Mouse (Mus musculus): ENCODE data around the gene Olfr1138. TPM values are rescaled to one million over a fixed set of nuclear protein-coding genes. Genes with fewer than 3 reads are reported as not detected.

Gene Olfr1138
- total RNA-seq (2014; fragmentation: Nextera tagmentation), result not detected in 2 replicates
- total RNA-seq (2017), result not detected in 2 replicates

DNA sequence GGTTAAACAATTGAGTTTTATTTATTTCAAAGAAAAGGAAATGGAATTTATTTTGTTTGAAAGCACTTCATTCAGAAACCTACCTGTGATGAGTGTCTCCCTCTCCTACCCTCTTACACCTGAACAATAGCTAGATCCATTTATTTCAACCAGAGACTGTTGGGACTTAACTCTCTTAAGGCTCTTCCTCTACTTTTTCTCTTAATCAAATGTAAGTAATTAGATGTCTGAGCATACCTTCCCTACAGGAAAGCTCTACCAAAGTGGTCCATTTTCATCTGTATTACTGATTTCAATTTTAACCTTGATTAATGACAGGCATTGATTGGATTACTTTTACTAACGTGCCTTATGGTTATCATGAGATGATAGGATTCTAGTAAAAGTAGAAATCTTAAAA, at the start of gene Olfr1138:
Gene Olfr1138, minus strand, starts transcription at position 101 of the 400 bp plus-strand sequence.
- ATAC-seq (replicated peaks; ENCODE audit: poor library complexity, severe bottlenecking), result no peak

DNA sequence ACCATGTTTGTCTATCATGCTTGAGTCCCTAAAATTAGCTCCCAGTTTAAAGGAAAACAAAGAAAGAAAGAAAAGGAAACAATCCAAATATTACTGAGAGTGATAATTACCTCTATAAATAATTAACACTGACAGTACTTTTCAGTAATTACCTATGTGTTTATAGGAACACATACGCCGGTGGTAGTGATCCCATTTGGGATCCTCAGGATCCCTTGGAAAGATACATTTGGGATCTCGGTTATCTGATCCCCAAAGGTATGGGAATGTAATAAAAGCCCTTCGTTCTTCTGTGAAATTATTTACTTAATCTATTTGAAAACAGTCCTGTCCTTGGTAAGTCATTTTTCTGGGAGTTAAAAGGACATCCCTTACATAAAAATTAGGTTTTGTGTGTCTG, 39.4 kb upstream of the Olfr1138 start, which contains the start of gene Olfr152:
Gene Olfr152, plus strand, starts transcription at position 301 of the 400 bp plus-strand sequence.
- no peak for ATAC-seq (replicated peaks; ENCODE audit: poor library complexity, severe bottlenecking)

DNA sequence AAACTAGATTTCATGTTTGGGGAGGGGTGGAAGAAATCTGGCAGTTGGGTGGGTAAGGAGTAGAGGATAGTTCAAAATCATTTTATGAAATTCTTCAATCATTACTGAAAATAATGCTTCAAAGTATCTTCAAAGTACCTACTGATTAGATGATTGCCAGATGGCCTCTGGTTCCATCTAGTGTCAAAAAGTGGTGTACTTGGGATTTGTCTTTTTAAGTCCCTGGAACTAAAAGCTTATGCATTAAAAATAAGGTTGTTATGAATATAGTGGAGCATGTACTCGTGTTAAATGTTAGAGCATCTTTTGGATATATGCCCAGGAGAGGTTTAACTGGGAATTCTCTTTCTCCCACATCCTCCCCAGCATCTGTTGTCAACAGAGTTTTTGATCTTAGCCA, 36.4 kb upstream of the Olfr1138 start:
- ATAC-seq (replicated peaks; ENCODE audit: poor library complexity, severe bottlenecking), result no peak

DNA sequence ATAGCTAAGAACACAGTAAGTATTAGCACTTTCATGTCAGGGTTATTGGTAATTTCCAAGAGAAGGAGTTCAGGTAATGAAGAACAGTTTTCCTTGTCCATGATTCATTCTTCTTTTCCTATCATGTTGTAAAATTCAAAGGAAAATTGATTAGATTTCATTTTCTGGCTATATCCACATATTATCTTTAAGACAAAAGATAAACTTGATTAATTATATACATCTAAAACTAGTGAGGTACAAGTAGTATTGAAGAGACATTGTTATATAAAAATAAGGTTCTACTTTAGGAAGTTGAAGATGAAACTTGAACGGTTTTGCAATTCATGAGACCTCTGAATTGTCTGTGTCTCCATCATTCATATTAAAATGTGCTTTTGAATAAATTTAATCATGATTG, 14.1 kb upstream of the Olfr1138 start, which contains the start of gene Olfr1141:
Gene Olfr1141, minus strand, starts transcription at position 101 of the 400 bp plus-strand sequence.
- no peak for ATAC-seq (replicated peaks; ENCODE audit: poor library complexity, severe bottlenecking)

DNA sequence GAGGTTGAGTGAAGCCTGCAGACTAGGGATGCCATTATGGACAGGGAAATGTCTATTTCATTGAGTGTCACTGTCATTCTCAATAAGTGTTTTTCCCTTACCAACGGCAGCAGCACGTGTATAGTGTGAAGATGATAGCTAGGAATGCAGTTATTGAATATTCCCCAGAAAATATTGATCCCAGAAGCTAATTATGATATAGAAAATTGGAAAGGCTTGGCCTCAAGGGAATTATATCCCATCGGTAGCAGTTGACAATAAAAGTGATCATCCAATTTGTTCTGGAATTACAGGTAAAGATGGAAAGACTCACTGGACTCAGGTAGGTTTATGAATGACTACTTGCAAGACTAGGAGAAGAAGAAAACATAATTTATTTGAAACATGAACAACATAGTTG, 3.7 kb upstream of the Olfr1138 start, which contains the start of gene Olfr1140:
Gene Olfr1140, plus strand, starts transcription at position 301 of the 400 bp plus-strand sequence.
- ATAC-seq (replicated peaks; ENCODE audit: poor library complexity, severe bottlenecking), result no peak

DNA sequence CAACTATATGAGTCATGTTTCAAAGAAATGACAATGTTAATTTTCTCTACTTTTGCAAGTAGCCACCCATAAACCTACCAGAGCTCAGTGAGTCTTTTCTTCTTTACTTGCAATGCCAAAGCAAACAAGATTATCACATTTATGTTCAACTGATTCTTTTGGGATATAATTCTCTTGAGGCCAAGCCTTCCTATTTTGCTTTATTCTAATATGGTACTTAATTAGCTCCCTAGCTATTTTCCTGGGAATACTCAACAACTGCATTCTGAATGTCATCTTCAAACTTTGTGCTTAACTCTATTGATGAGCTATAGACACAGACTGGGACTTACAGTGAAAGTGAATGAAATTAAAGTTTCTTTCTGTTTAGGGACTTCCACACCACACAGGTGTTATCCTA, 26.7 kb downstream of the Olfr1138 start, which contains the start of gene Olfr1137:
Gene Olfr1137, minus strand, starts transcription at position 101 of the 400 bp plus-strand sequence.
- ATAC-seq (replicated peaks; ENCODE audit: poor library complexity, severe bottlenecking), result no peak

DNA sequence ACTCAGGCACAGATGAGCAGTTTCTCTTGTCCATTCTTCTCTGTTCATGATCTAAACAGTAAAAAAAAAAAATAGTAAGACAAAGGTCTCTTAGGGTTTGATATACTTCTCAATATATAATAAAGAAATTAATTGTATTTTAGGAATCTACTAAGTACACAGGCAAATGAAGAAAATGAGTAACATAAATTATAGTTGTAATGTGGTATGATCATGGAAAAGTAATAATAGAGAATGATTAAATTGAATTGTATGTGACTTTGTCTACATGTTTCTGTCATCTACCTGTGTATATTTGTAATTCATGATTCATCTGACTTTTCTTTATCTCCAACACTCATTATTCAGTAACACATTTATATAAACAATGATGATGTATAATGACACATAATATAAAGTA, 45.9 kb downstream of the Olfr1138 start, which contains the start of gene Olfr1136:
Gene Olfr1136, minus strand, starts transcription at position 101 of the 400 bp plus-strand sequence.
- no peak for ATAC-seq (replicated peaks; ENCODE audit: poor library complexity, severe bottlenecking)

Other genes with a start within 250 kb of the Olfr1138 start
- not detected in 2 replicates for gene Pramel7, start 242.9 kb downstream of the Olfr1138 start, total RNA-seq (2014; fragmentation: Nextera tagmentation)
- not detected in 2 replicates for gene Pramel7, start 242.9 kb downstream of the Olfr1138 start, total RNA-seq (2017)
- not detected in 2 replicates for gene Pramel6, start 233.4 kb downstream of the Olfr1138 start, total RNA-seq (2014; fragmentation: Nextera tagmentation)
- gene Pramel6, start 233.4 kb downstream of the Olfr1138 start, total RNA-seq (2017), result not detected in 2 replicates
- not detected in 2 replicates for gene Olfr153, start 208.2 kb downstream of the Olfr1138 start, total RNA-seq (2014; fragmentation: Nextera tagmentation)
- gene Olfr153, start 208.2 kb downstream of the Olfr1138 start, total RNA-seq (2017), result not detected in 2 replicates
- gene Olfr1128, start 194.4 kb downstream of the Olfr1138 start, total RNA-seq (2014; fragmentation: Nextera tagmentation), result not detected in 2 replicates
- not detected in 2 replicates for gene Olfr1128, start 194.4 kb downstream of the Olfr1138 start, total RNA-seq (2017)
- not detected in 2 replicates for gene Olfr1129, start 166.1 kb downstream of the Olfr1138 start, total RNA-seq (2014; fragmentation: Nextera tagmentation)
- gene Olfr1129, start 166.1 kb downstream of the Olfr1138 start, total RNA-seq (2017), result not detected in 2 replicates
- not detected in 2 replicates for gene Olfr1130, start 133.8 kb downstream of the Olfr1138 start, total RNA-seq (2014; fragmentation: Nextera tagmentation)
- gene Olfr1130, start 133.8 kb downstream of the Olfr1138 start, total RNA-seq (2017), result not detected in 2 replicates
- gene Olfr1131, start 112.9 kb downstream of the Olfr1138 start, total RNA-seq (2014; fragmentation: Nextera tagmentation), result not detected in 2 replicates
- gene Olfr1131, start 112.9 kb downstream of the Olfr1138 start, total RNA-seq (2017), result not detected in 2 replicates
- not detected in 2 replicates for gene Olfr1132, start 102.4 kb downstream of the Olfr1138 start, total RNA-seq (2014; fragmentation: Nextera tagmentation)
- gene Olfr1132, start 102.4 kb downstream of the Olfr1138 start, total RNA-seq (2017), result not detected in 2 replicates
- gene Olfr1133, start 92.6 kb downstream of the Olfr1138 start, total RNA-seq (2014; fragmentation: Nextera tagmentation), result not detected in 2 replicates
- gene Olfr1133, start 92.6 kb downstream of the Olfr1138 start, total RNA-seq (2017), result not detected in 2 replicates
- gene Olfr1134, start 81.5 kb downstream of the Olfr1138 start, total RNA-seq (2014; fragmentation: Nextera tagmentation), result not detected in 2 replicates
- not detected in 2 replicates for gene Olfr1134, start 81.5 kb downstream of the Olfr1138 start, total RNA-seq (2017)
- gene Olfr1135, start 66.3 kb downstream of the Olfr1138 start, total RNA-seq (2014; fragmentation: Nextera tagmentation), result not detected in 2 replicates
- not detected in 2 replicates for gene Olfr1135, start 66.3 kb downstream of the Olfr1138 start, total RNA-seq (2017)
- gene Olfr1136, start 46.0 kb downstream of the Olfr1138 start, total RNA-seq (2014; fragmentation: Nextera tagmentation), result not detected in 2 replicates
- not detected in 2 replicates for gene Olfr1136, start 46.0 kb downstream of the Olfr1138 start, total RNA-seq (2017)
- not detected in 2 replicates for gene Olfr1137, start 26.8 kb downstream of the Olfr1138 start, total RNA-seq (2014; fragmentation: Nextera tagmentation)
- gene Olfr1137, start 26.8 kb downstream of the Olfr1138 start, total RNA-seq (2017), result not detected in 2 replicates
- gene Olfr1140, start 3.8 kb upstream of the Olfr1138 start, total RNA-seq (2014; fragmentation: Nextera tagmentation), result not detected in 2 replicates
- gene Olfr1140, start 3.8 kb upstream of the Olfr1138 start, total RNA-seq (2017), result not detected in 2 replicates
- not detected in 2 replicates for gene Olfr1141, start 14.0 kb upstream of the Olfr1138 start, total RNA-seq (2014; fragmentation: Nextera tagmentation)
- not detected in 2 replicates for gene Olfr1141, start 14.0 kb upstream of the Olfr1138 start, total RNA-seq (2017)
- not detected in 2 replicates for gene Olfr152, start 39.5 kb upstream of the Olfr1138 start, total RNA-seq (2014; fragmentation: Nextera tagmentation)
- not detected in 2 replicates for gene Olfr152, start 39.5 kb upstream of the Olfr1138 start, total RNA-seq (2017)
- gene Olfr1143, start 60.6 kb upstream of the Olfr1138 start, total RNA-seq (2014; fragmentation: Nextera tagmentation), result not detected in 2 replicates
- gene Olfr1143, start 60.6 kb upstream of the Olfr1138 start, total RNA-seq (2017), result not detected in 2 replicates
- not detected in 2 replicates for gene Olfr1145, start 69.8 kb upstream of the Olfr1138 start, total RNA-seq (2014; fragmentation: Nextera tagmentation)
- not detected in 2 replicates for gene Olfr1145, start 69.8 kb upstream of the Olfr1138 start, total RNA-seq (2017)
- not detected in 2 replicates for gene Olfr1148, start 90.6 kb upstream of the Olfr1138 start, total RNA-seq (2014; fragmentation: Nextera tagmentation)
- gene Olfr1148, start 90.6 kb upstream of the Olfr1138 start, total RNA-seq (2017), result not detected in 2 replicates
- not detected in 2 replicates for gene Olfr1150-ps1, start 104.0 kb upstream of the Olfr1138 start, total RNA-seq (2014; fragmentation: Nextera tagmentation)
- gene Olfr1150-ps1, start 104.0 kb upstream of the Olfr1138 start, total RNA-seq (2017), result not detected in 2 replicates
- not detected in 2 replicates for gene Olfr1151, start 115.9 kb upstream of the Olfr1138 start, total RNA-seq (2014; fragmentation: Nextera tagmentation)
- gene Olfr1151, start 115.9 kb upstream of the Olfr1138 start, total RNA-seq (2017), result not detected in 2 replicates
- not detected in 2 replicates for gene Olfr1152, start 126.5 kb upstream of the Olfr1138 start, total RNA-seq (2014; fragmentation: Nextera tagmentation)
- not detected in 2 replicates for gene Olfr1152, start 126.5 kb upstream of the Olfr1138 start, total RNA-seq (2017)
- not detected in 2 replicates for gene Olfr1153, start 155.0 kb upstream of the Olfr1138 start, total RNA-seq (2014; fragmentation: Nextera tagmentation)
- not detected in 2 replicates for gene Olfr1153, start 155.0 kb upstream of the Olfr1138 start, total RNA-seq (2017)
- not detected in 2 replicates for gene Olfr1154, start 165.2 kb upstream of the Olfr1138 start, total RNA-seq (2014; fragmentation: Nextera tagmentation)
- not detected in 2 replicates for gene Olfr1154, start 165.2 kb upstream of the Olfr1138 start, total RNA-seq (2017)
- not detected in 2 replicates for gene Olfr1155, start 205.2 kb upstream of the Olfr1138 start, total RNA-seq (2014; fragmentation: Nextera tagmentation)
- not detected in 2 replicates for gene Olfr1155, start 205.2 kb upstream of the Olfr1138 start, total RNA-seq (2017)
- gene Olfr1156, start 213.1 kb upstream of the Olfr1138 start, total RNA-seq (2014; fragmentation: Nextera tagmentation), result not detected in 2 replicates
- gene Olfr1156, start 213.1 kb upstream of the Olfr1138 start, total RNA-seq (2017), result not detected in 2 replicates
- not detected in 2 replicates for gene Olfr1157, start 228.3 kb upstream of the Olfr1138 start, total RNA-seq (2014; fragmentation: Nextera tagmentation)
- gene Olfr1157, start 228.3 kb upstream of the Olfr1138 start, total RNA-seq (2017), result not detected in 2 replicates
- gene Olfr74, start 234.7 kb upstream of the Olfr1138 start, total RNA-seq (2014; fragmentation: Nextera tagmentation), result not detected in 2 replicates
- gene Olfr74, start 234.7 kb upstream of the Olfr1138 start, total RNA-seq (2017), result not detected in 2 replicates